8 mouse cellular contexts compared by ENCODE assay signal in genomic region chr2:32881723-32882122, GRCm38 (mm10). TPM values are rescaled to one million over a fixed set of nuclear protein-coding genes. Genes with fewer than 3 reads are reported as not detected.
DNase-seq lines count a peak whose midpoint lies in the region; ATAC-seq and TF ChIP-seq lines count a peak whose summit lies in the region.

No protein-coding gene starts in this region.

- H3K9ac ChIP-seq in heart, embryonic 11.5 days (ENCODE audit: low read depth, low read length) = peak overlapping the region; percentile 40; the same call in 1 of the 2 replicates
- H3K9ac ChIP-seq in lung, embryonic 14.5 days = 0 out of 2 replicates have a peak overlapping the region, but pooled peaks have one; percentile 26

- H3K4me3 ChIP-seq in heart, embryonic 11.5 days (ENCODE audit: low read depth, low read length) = no peak overlapping the region
- peak overlapping the region; percentile 16 for H3K4me3 ChIP-seq in lung, embryonic 14.5 days (ENCODE audit: low read depth, low read length)

- H3K27me3 ChIP-seq in heart, embryonic 11.5 days (ENCODE audit: control insufficient read depth, insufficient read depth, low read length) = no peaks in the 10 kb centered on the region
- H3K27me3 ChIP-seq in lung, embryonic 14.5 days (ENCODE audit: insufficient read depth, low read length) = no peaks in the 10 kb centered on the region

- no peaks in the 10 kb centered on the region for H3K9me3 ChIP-seq in heart, embryonic 11.5 days (replicated peaks; ENCODE audit: control insufficient read depth, low read length)
- no peaks in the 10 kb centered on the region for H3K9me3 ChIP-seq in lung, embryonic 14.5 days (ENCODE audit: low read depth, low read length)

- H3K36me3 ChIP-seq in heart, embryonic 11.5 days (ENCODE audit: control insufficient read depth, insufficient read depth, low read length) = no peaks in the 10 kb centered on the region
- 0 out of 2 replicates have a peak, but pooled peaks cover 5% of the 10 kb centered on the region for H3K36me3 ChIP-seq in lung, embryonic 14.5 days (ENCODE audit: insufficient read depth)

- TF ChIP-seq CTCF in lung, embryonic 14.5 days (IDR thresholded peaks at IDR 0.05; ENCODE audit: low read depth) = no peak

- H3K27ac ChIP-seq in heart, embryonic 11.5 days (ENCODE audit: low read depth, low read length) = peak overlapping the region; percentile 89
- H3K27ac ChIP-seq in lung, embryonic 14.5 days (ENCODE audit: low read depth) = peak overlapping the region; percentile 94

- WGBS in heart, embryonic 11.5 days (ENCODE audit: insufficient replicate concordance) = 22% methylated on average over 3 of the region's 3 CpGs
- WGBS in lung, embryonic 14.5 days = 16% methylated on average over 3 of the region's 3 CpGs

- peak; percentile 60 for DNase-seq in right cerebral cortex, adult 18-20 months
- no peak for DNase-seq in right cerebral cortex, postnatal 36 days (ENCODE audit: low spot score in 2 of 2)
- peak; percentile 47 to 74 for DNase-seq in cerebellum, postnatal 25 days
- DNase-seq in kidney, adult 8-10 months = peak; percentile 79
- DNase-seq in lung, embryonic 14.5 days = peak; percentile 97
- peak; percentile 74 for DNase-seq in right cerebral cortex, postnatal 14 days
- no peak for DNase-seq in thymus, postnatal 25 days

- H3K4me2 ChIP-seq in heart, embryonic 11.5 days = no peak overlapping the region; the same call in 1 of the 2 replicates
- H3K4me2 ChIP-seq in lung, embryonic 14.5 days = peak overlapping the region; percentile 87

- ATAC-seq in heart, embryonic 11.5 days (replicated peaks; ENCODE audit: insufficient number of reproducible peaks, low FRiP score, low TSS enrichment) = no peak
- peak; percentile 59 for ATAC-seq in lung, embryonic 14.5 days (ENCODE audit: insufficient read depth)

- H3K4me1 ChIP-seq in heart, embryonic 11.5 days (ENCODE audit: control insufficient read depth, insufficient read depth, low read length) = peaks cover 86% of the 10 kb centered on the region
- peaks cover 52% of the 10 kb centered on the region for H3K4me1 ChIP-seq in lung, embryonic 14.5 days (ENCODE audit: insufficient read depth)

RNA-seq across cellular contexts. Expression of gene Fam129b, which starts 5.8 kb away (rescaled TPM):
- 21.5 and 24.2 TPM in 2 replicates for polyA plus RNA-seq in heart, embryonic 11.5 days (2014; fragmentation: Nextera tagmentation; extraction: Ambion mirVana)
- polyA plus RNA-seq in lung, embryonic 14.5 days (2014; fragmentation: Nextera tagmentation; extraction: Ambion mirVana) = 41.2 and 46.5 TPM in 2 replicates

RNA-seq across cellular contexts. Expression of gene Stxbp1, which starts 34.7 kb away (rescaled TPM):
- polyA plus RNA-seq in heart, embryonic 11.5 days (2014; fragmentation: Nextera tagmentation; extraction: Ambion mirVana) = 20.6 and 26.1 TPM in 2 replicates
- 20.7 and 22.2 TPM in 2 replicates for polyA plus RNA-seq in lung, embryonic 14.5 days (2014; fragmentation: Nextera tagmentation; extraction: Ambion mirVana)

Comparison
In these comparisons a context has a peak if more than half of its experiments do, and no peak if none do; other contexts are left out.
1. DNase-seq: peak in right cerebral cortex, adult 18-20 months (single experiment), cerebellum, postnatal 25 days (2 of 2), kidney, adult 8-10 months (2 of 2), lung, embryonic 14.5 days (single experiment) and right cerebral cortex, postnatal 14 days (single experiment); none in right cerebral cortex, postnatal 36 days (0 of 2) and thymus, postnatal 25 days (single experiment).